Mouse (Mus musculus) Muller cell, postnatal 12 days (primary cell): ENCODE measurements around the gene Tgfb1.

Source experiments
- DNase-seq: peaks from one replicate; pipeline ENCODE4 v3.0.0-alpha.2; 2015; ENCODE audit errors: inconsistent ontology term

Gene Tgfb1

DNA sequence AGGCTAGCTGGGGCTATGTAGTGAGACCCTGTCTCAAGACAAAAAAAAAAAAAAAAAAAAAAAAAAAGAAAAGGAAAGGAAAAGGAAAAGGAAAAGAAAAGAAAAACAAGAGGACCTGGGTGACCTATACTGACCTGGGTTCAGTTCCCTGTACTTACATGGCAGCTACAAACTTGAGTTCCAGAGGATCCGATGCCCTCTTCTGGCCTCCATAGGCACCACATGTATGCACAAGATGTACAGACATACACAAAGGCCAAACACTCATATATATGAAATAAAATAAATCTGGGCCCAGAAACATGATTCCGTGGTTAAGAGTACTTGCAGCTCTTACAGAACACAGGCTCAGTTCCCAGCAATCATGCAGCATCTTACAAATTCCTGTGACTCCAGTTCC, 50.1 kb downstream of the Tgfb1 start:
- no peak for DNase-seq

DNA sequence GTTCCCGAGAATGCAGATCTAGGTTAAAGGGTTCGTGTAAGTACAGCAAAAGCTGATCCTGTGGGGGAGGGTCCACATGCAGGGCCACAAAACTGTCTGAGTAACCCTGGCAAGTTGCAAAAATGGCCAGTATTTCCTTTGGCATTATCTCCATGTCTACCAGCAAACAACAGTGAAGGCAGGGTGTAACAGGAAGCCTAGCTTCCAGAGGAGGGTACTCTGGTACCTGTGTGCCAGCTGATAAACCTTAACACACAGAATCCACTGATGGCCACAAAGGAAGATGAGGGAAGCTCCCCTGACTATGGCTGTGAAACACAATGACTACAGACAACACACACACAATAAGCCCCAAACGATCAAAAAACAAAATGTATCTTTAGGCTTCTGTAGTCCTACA, 51.5 kb downstream of the Tgfb1 start:
- no peak for DNase-seq

DNA sequence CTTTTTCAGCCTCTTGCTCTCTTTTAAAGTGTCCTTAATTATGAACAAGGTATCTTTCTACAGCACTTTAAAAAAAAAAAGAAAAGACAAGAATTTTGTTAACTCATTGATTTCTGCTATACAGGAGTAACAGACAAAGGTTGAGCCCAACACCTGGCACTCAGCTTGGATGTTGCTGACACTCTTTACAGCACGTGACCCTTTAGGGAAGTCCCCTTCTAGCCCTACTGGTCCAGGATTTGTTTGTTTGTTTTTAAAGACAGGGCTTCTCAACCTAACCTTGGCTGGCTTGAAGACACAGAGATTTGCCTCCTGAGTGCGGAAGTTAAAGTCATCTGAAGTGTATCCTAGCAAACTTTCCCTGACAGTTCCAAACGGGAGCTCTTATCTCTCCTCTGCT, 60.0 kb downstream of the Tgfb1 start:
- DNase-seq, result no peak

DNA sequence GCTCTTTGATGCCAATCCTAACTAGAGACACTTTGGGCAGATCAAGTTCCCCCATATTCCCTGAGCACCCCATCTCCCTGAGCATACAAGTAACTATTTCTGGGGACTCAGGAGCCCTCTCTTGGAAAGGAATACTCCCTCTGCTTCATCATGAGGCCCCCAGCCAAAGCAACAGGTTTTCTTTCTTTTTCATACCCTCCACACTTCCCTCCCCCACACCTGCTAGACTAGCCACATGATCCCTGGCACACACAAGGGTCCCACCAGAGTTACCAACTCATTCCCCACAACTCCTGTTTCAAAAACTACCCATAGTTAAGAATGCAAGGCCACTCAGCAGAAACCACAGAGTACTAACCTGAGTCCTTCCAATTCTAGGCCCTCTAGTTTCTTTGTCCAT, 66.3 kb downstream of the Tgfb1 start:
- no peak for DNase-seq

DNA sequence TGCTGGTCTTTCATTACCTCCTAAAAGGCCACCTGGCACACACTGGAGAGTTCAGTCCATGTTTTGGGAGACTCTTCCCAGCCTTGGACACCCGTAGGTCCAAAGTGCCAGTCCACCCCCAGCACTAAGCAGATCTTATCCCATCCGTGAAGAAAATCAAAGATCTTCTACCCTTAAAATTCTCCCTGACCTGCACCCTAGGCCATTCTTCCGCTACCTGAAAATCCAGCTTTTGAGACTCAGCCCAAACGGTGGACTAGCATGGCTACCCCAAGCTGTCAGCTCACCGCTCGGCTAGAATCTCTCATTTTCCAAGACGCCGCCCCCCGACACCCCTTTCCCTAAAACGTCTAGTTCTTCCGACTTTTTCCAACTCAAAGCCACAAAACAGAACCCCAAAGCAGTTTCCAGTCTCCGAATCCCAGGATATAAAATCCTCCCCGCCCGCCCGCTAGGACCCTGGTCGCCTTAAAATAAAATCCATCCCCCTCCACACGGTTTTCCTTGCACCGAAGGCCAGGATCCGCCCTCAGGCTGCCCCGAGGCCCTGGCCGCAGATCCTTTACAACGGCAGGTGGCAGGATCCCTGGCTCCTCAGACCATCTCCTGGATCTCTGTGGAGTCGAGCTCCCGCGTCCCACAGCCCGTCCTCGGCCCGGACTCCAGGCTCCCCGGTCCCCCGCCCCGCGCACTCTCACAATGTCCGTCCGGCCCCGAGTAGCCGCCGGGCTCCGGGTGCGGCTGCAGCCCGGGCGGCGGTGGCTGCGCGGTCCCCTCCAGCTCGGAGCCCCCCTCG, 67.0 kb downstream of the Tgfb1 start:
- no peak for DNase-seq

DNA sequence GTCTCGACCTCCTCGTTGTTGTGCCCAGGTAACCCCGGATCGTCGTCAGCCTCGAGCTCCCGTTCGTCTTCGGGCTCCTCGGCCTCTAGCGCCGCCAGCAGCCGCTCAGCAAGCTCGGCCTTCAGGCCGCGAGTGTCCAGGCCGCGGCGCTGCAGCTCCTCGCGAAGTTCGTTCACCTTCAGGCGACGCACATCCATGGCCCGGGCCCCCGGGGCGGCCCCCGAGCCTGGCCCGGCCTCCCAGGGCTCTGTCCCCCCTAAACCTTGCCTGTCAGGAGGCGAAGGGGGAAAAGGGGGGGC, 67.6 kb downstream of the Tgfb1 start:
- DNase-seq, result no peak
